14 mouse cellular contexts compared by ENCODE assay signal in the genomic region with DNA sequence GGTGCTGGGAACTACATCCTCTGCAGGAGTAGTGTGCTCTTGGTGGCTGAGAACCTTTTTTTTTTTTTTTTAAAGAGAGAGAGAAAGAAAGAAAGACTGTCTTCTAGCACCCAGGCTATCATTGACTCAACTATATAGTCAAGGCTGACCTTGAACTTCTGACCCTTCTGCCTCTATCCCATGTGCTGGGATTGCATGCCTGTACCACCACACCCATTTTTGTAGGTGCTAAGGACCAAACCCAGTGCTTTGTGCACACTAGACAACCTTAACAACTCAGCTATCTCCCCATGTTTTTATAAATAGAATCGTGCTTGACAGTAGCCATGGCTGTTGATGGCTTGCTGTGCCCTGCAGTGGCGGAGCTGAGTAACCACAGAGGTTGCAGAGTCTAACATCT. TPM values are rescaled to one million over a fixed set of nuclear protein-coding genes. Genes with fewer than 3 reads are reported as not detected.
"Had no signal": no experiment of that assay in that cellular context is flagged by ENCODE, and none has a peak within 500 bp of the region (broad histone marks: within the 10 kb centered on the region; RNA-seq: fewer than 3 reads in every experiment).

No protein-coding gene starts in this region.

- H3K27me3 ChIP-seq: liver, embryonic 15.5 days; neural tube, embryonic 12.5 days had no signal

- H3K4me2 ChIP-seq: liver, embryonic 11.5 days; liver, embryonic 15.5 days; neural tube, embryonic 12.5 days had no signal

- H3K27ac ChIP-seq: layer of hippocampus, adult 2 months; limb, embryonic 10.5 days; liver, embryonic 15.5 days; neural tube, embryonic 12.5 days; stomach, postnatal 0 days had no signal

- H3K9ac ChIP-seq: liver, embryonic 15.5 days; neural tube, embryonic 12.5 days had no signal

- H3K9me3 ChIP-seq: limb, embryonic 10.5 days; liver, embryonic 15.5 days; neural tube, embryonic 12.5 days had no signal

- H3K4me3 ChIP-seq: layer of hippocampus, adult 2 months; limb, embryonic 10.5 days; liver, embryonic 15.5 days; neural tube, embryonic 12.5 days had no signal

- ATAC-seq: lung, postnatal 0 days had no signal

- DNase-seq: kidney, postnatal 10 days; kidney, postnatal 4 days; lung, adult 2 months; lung, postnatal 36 days; midbrain, embryonic 14.5 days; thymus, postnatal 4 days had no signal

- H3K4me1 ChIP-seq: neural tube, embryonic 12.5 days had no signal

RNA-seq across cellular contexts. Expression of gene Ncs1, which starts 45.6 kb away (rescaled TPM):
- total RNA-seq: neutrophil, adult 5-6 weeks had no signal
